Mouse (Mus musculus) thymus, postnatal 10 days (tissue): ENCODE data around the gene Tlr9.

ENCODE experiments used
- DNase-seq, 2 experiments: peaks; one replicate each; pipeline ENCODE4 v3.0.0; 2021; ENCODE audit warnings: low spot score in 2 of 2

Gene Tlr9

GRCm38 (mm10) chr9:106203990-106204851 lies 18.2 kb upstream of the Tlr9 start:
- no peak for DNase-seq

- no peak for DNase-seq
Measured at GRCm38 (mm10) chr9:106205713-106206290, 16.6 kb upstream of the Tlr9 start.

- DNase-seq = no peak
Measured at GRCm38 (mm10) chr9:106206515-106206914, 15.9 kb upstream of the Tlr9 start.

GRCm38 (mm10) chr9:106208181-106208580 lies 14.2 kb upstream of the Tlr9 start:
- no peak for DNase-seq

- DNase-seq = no peak
Measured at GRCm38 (mm10) chr9:106209954-106210353, 12.4 kb upstream of the Tlr9 start.

GRCm38 (mm10) chr9:106210853-106211609 lies 11.4 kb upstream of the Tlr9 start:
- peak; percentile 55 to 59 for DNase-seq

GRCm38 (mm10) chr9:106211680-106212593 lies 10.5 kb upstream of the Tlr9 start:
- peak; percentile 75 to 92 for DNase-seq

- DNase-seq = no peak
Measured at GRCm38 (mm10) chr9:106212594-106212981, 9.8 kb upstream of the Tlr9 start.

GRCm38 (mm10) chr9:106215341-106216125 lies 6.9 kb upstream of the Tlr9 start:
- DNase-seq = no peak

GRCm38 (mm10) chr9:106216971-106217370 lies 5.4 kb upstream of the Tlr9 start:
- no peak for DNase-seq

- DNase-seq = no peak
Measured at GRCm38 (mm10) chr9:106220894-106221523, 1.4 kb upstream of the Tlr9 start.

GRCm38 (mm10) chr9:106222994-106223393 lies 596 bp downstream of the Tlr9 start:
- no peak for DNase-seq

GRCm38 (mm10) chr9:106225469-106226150 lies 3.2 kb downstream of the Tlr9 start:
- no peak for DNase-seq

GRCm38 (mm10) chr9:106226151-106226682 lies 3.8 kb downstream of the Tlr9 start:
- DNase-seq = no peak

GRCm38 (mm10) chr9:106227790-106228429 lies 5.5 kb downstream of the Tlr9 start:
- no peak for DNase-seq

GRCm38 (mm10) chr9:106230051-106230733 lies 7.8 kb downstream of the Tlr9 start:
- no peak for DNase-seq

GRCm38 (mm10) chr9:106230734-106231106 lies 8.3 kb downstream of the Tlr9 start:
- no peak for DNase-seq

GRCm38 (mm10) chr9:106231220-106231619 lies 8.8 kb downstream of the Tlr9 start:
- DNase-seq = no peak
